Mouse (Mus musculus) retina, embryonic 14.5 days (tissue): ENCODE results near the gene Clic1.
A peak's percentile ranks its signal among the peaks of the same experiment; 100 is the strongest.
"Not testable (repeated sequence)": the region's sequence is repeated elsewhere in the genome, so short reads cannot be mapped to it uniquely, and the experiment has no call there.

Source experiments
- DNase-seq: peaks from one replicate; pipeline ENCODE4 v3.0.0-alpha.2; 2015; ENCODE audit warnings: low spot score

Gene Clic1

DNA sequence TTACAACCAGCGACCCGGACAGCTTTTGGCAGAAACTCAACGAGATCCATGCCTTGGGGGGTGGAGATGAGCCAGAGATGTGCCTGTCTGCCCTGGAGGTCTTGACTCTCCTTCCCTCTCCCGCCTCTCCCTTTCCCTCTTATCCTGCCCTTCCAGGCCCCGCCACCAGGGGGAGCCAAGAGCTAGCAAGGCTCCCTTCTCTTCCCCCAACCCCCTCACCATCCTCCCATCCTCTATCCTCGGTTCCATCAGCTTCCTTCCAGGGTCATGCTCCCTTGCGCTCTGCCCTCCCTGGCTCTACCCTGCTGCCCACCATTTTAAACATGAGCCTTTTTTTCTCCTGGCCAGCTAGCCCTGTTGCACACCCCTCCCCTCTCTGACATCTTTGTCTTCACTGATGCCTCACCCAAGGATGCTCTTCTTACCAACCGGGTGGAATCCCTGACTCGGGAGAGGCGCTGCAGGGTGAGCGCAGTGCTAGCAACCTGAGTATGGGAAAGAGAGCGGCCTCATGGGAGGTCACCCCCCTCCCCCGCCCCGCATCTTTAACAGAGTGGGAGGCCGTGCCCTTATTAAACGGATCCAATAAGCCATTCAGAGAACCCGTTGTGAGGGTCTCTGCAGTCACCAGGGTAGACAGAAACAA, 28.5 kb upstream of the Clic1 start:
- DNase-seq, result peak; percentile 95

- no peak for DNase-seq
These were observed 27.8 kb upstream of the Clic1 start for GRCm38 (mm10) chr17:35021842-35022477.

GRCm38 (mm10) chr17:35022541-35023060, 27.2 kb upstream of the Clic1 start:
- no peak for DNase-seq

DNA sequence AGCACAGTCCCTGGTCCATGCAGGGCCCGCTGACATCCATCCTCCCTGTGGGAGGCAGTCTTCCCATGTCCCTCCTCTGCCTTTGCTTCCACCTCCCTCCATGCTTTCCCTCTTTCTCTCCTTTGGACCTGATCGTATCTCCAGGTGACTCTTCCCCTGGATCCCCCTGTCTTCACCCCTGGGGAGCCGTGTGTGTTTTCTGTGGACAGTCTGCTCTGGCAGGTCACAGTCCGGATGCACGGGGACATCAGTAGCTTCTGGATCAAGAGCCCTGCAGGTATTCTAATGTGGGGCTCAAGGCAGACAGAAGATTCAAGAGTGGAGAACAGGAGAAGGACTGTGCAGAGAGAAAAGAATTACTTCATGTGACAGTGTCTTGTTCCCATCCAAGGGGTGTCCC, 26.5 kb upstream of the Clic1 start:
- no peak for DNase-seq

GRCm38 (mm10) chr17:35023756-35024155, 26.0 kb upstream of the Clic1 start:
- DNase-seq, result no peak

GRCm38 (mm10) chr17:35024261-35024660, 25.5 kb upstream of the Clic1 start:
- no peak for DNase-seq

GRCm38 (mm10) chr17:35024691-35025488, 24.9 kb upstream of the Clic1 start:
- no peak for DNase-seq

DNA sequence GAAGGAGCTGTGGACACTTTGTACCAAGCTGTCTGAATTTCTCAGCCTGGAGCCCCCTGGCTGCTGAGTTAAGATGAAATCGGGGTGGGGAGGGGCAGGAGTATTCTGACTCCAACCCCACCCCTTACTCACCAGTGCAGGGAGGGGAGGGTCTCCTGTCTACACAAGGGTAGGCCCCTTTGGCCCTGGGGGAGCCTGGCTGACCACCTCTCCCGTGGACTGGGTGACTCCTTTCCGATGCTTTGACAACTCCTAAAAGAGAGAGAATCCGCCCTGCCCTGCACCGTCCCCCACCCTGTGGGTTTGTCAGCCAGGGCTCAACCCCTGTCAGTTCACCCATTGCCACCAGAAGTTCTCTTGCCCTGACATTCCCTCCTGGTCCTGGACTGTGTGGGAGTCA, 23.6 kb upstream of the Clic1 start:
- no peak for DNase-seq

- peak; percentile 83 for DNase-seq
These were observed 22.3 kb upstream of the Clic1 start, which contains the start of gene Sapcd1 for GRCm38 (mm10) chr17:35027277-35028068. TSS of gene Sapcd1 (minus strand) at chr17:35028016.

- no peak for DNase-seq
These were observed 21.5 kb upstream of the Clic1 start for GRCm38 (mm10) chr17:35028315-35028714.

DNA sequence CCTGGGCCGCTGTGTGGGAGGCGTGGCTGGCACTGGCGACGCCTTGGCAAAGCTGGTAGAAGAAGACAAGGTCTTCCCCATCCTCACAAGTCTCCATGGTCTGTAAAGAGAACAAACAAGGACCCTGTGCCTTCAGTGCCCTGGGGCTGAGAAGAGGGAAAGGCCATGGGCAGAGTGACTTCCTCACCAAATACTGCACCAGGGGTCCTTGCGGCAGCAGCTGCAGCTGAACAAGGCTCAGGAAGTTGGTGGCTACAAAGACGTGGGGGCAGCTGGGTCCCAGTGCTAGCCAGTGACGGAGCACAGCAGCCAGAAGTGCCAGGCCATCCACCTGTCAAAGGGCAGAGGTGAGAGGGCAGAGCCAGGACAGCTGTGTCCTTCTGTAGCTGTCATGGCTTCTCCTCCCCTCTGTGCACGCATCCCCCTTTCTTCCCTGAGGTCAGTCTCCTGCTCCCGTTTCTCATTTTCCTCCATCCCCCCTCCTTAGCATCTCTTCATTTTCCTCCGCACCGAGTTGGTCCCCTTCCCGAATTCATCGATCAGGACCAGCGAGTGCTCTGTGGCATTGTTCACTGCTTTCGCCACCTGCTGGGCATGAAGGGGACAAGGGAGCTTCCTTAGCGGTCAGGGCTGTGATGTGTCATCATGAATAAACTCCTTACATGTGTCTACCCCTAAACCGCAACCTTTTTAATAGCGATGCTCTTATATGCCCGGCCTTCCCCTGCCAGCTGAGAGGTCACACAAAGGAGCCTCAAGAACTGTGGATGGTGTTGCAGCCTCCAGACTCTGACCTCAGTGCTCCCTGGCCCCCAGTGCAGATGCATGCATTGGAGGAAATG, 19.9 kb upstream of the Clic1 start:
- DNase-seq, result peak; percentile 67

- DNase-seq, result no peak
These were observed 18.5 kb upstream of the Clic1 start for GRCm38 (mm10) chr17:35031272-35031671.

DNA sequence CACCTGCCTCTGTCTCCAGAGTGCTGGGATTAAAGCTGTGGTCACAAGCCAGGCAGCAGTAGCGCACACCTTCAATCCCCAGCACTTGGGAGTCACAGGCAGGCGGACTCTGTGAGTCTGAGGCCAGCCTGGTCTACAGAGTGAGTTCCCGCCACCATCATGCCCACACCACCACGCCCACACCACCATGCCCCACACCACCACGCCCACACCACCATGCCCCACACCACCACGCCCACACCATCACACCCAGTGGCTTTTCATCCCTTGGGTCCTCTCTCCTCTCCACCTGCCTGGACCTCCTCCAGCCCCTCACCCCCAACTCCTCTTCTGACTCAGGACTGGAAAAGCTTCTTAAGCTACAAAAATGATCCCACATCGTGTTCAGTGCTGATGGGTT, 17.9 kb upstream of the Clic1 start:
- no peak for DNase-seq

GRCm38 (mm10) chr17:35032323-35032870, 17.4 kb upstream of the Clic1 start:
- no peak for DNase-seq

GRCm38 (mm10) chr17:35033703-35034102, 16.1 kb upstream of the Clic1 start:
- DNase-seq, result not testable (repeated sequence)

GRCm38 (mm10) chr17:35034896-35035295, 14.9 kb upstream of the Clic1 start:
- DNase-seq, result no peak

DNA sequence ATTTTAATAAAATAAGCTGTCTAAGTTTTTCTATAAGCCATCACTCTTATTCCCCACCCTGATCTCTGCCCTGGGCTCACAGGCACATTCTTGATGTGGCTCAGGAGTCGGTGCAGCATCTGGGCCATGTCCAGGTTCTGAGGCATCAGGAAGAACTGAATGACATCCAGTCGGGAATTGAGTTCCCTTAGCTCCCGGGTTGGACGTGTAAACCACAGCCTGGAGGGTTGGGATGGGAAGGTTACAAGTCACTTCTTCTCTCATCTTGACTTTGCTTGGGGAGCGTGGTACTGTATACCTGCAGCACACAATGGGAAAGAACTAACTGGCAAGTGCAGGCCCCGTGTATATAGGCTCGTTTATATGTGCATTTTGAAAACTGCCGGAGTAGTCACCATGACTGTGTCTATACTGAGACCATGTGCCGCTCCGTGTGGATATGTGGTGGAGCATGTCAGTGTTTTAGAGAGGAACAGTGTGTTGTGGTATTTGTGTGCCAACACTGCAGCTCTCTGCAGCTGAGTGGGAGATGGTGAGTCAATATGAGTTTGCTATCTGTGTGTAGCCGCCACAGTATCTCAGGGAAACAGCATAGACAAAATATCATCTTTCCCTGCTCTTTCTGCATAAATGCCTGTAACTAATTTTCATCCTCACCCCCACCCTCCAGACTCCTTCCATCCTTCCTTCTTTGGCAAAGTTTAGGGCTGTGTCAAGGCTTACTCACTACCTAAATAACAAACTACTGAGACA, 10.5 kb upstream of the Clic1 start:
- no peak for DNase-seq

GRCm38 (mm10) chr17:35043794-35044193, 6.0 kb upstream of the Clic1 start:
- no peak for DNase-seq

DNA sequence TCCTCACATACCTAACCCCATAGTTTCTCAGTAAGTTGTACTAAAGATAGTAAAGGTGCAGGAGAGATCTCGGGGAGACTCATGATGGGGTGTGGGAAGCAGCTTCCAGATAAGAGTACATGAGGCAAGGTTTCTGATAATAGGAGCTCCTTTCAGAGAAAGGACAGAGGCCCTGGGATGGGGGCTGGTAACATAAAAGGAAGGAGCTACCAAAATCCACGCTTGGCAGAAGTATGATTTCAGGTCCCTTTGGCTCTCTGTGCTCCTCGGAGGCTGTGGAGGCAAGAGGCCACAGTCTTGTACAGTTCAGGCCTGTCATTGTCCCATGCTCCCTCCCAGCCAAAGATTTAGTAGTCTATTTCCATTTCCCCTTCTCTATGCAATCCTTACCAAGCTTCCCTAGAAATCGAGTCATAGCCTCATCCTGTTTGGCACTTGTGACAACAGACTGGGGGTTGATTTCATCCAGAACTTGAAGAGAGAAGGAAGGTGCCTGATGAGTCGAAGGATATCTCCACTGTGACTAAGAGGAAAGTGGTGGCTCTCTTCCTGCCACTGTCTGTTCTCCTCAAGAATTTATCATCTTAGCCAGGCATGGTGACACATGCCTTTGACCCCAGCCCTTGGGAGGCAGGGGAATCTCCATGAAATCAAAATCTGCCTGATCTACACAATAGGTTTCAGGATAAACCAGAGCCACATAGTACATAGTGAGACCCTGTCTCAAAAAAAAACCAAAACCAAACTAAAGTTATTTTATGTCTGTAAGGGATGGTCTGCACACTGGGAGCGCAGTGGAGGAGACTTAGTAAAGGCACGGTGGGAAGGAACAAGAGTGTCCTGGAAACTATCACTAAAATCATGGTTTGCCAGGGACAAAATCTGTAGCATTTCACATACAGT, 4.6 kb upstream of the Clic1 start:
- DNase-seq, result no peak
